Mouse (Mus musculus) hindbrain, embryonic 13.5 days (tissue): ENCODE data around the gene Lipo3. TPM values are rescaled to one million over a fixed set of nuclear protein-coding genes. Genes with fewer than 3 reads are reported as not detected.
A peak's percentile ranks its signal among the peaks of the same experiment; 100 is the strongest.
"Not testable (repeated sequence)": the region's sequence is repeated elsewhere in the genome, so short reads cannot be mapped to it uniquely, and the experiment has no call there.

Experiments
- ATAC-seq: fragments of 200-750 bp; cut with Nextera tagmentation; 2 replicates; pipeline ENCODE4 v1.8.0; 2017; ENCODE audit warnings: moderate TSS enrichment; ENCODE audit not compliant: low FRiP score
- H3K27ac ChIP-seq: fragments of 300-500 bp; sonication (generic); 2 replicates; pipeline ENCODE4 v1.5.1; 2015; ENCODE audit warnings: inconsistent platforms, mild to moderate bottlenecking, moderate library complexity
- H3K27me3 ChIP-seq: fragments of 300-500 bp; sonication (generic); 2 replicates; pipeline ENCODE4 v1.6.1; 2015; ENCODE audit warnings: mild to moderate bottlenecking, inconsistent platforms
- H3K36me3 ChIP-seq: fragments of 300-500 bp; sonication (generic); 2 replicates; pipeline ENCODE4 v1.6.1; 2015; ENCODE audit warnings: mild to moderate bottlenecking, inconsistent platforms
- H3K4me1 ChIP-seq: fragments of 300-500 bp; sonication (generic); replicated peaks from 2 replicates; pipeline ENCODE4 v1.6.1; 2015; ENCODE audit warnings: inconsistent platforms
- H3K4me2 ChIP-seq: fragments of 300-500 bp; sonication (generic); 2 replicates; pipeline ENCODE4 v1.6.1; 2015; ENCODE audit warnings: inconsistent platforms, mild to moderate bottlenecking, moderate library complexity
- H3K4me3 ChIP-seq: fragments of 300-500 bp; sonication (generic); 2 replicates; pipeline ENCODE4 v1.5.1; 2015; ENCODE audit warnings: mild to moderate bottlenecking, inconsistent platforms
- H3K9ac ChIP-seq: fragments of 300-500 bp; sonication (generic); 2 replicates; pipeline ENCODE4 v1.6.1; 2015; ENCODE audit warnings: mild to moderate bottlenecking, inconsistent platforms
- H3K9me3 ChIP-seq: fragments of 300-500 bp; sonication (generic); 2 replicates; pipeline ENCODE4 v1.6.1; 2016; ENCODE audit warnings: inconsistent platforms
- WGBS: fragments of 180-500 bp; shearing (Covaris S2); methylation state at CpG from one replicate; pipeline ENCODE4 v1.1.7; 2015; 5-methylcytosine and 5-hydroxymethylcytosine counted together
- microRNA-seq: library from miRNA; unstranded; fragments of <30 nt; microRNA quantifications from one replicate; pipeline ENCODE4, GENCODE M21; 2016
- polyA plus RNA-seq: library from polyadenylated mRNA; unstranded; fragments of >200 nt; fragmentation: Nextera tagmentation; extraction: Ambion mirVana; gene quantifications from 2 replicates; pipeline ENCODE4 v1.2.1, GENCODE M21; 2015

Lipo3 gene
- 13.4 and 14.4 TPM in 2 replicates for polyA plus RNA-seq

- not testable (repeated sequence) for H3K9ac ChIP-seq, H3K27ac ChIP-seq, H3K4me1 ChIP-seq, H3K9me3 ChIP-seq, H3K36me3 ChIP-seq, H3K27me3 ChIP-seq
- peak within 1 kb of the TSS; percentile 41 for H3K4me2 ChIP-seq
- H3K4me3 ChIP-seq: peak within 1 kb of the TSS; percentile 28
- peak; percentile 98 for ATAC-seq
- 43% methylated on average over 14 of the region's 41 CpGs for WGBS
Measured at GRCm38 (mm10) chr19:33761287-33762086, at the start of gene Lipo3. TSS of gene Lipo3 (minus strand) at chr19:33761951.

- not testable (repeated sequence) for H3K9me3 ChIP-seq, H3K9ac ChIP-seq, H3K4me1 ChIP-seq, H3K27ac ChIP-seq, H3K4me2 ChIP-seq, H3K4me3 ChIP-seq, H3K27me3 ChIP-seq, ATAC-seq, H3K36me3 ChIP-seq
Measured at GRCm38 (mm10) chr19:33787359-33787758, 25.6 kb upstream of the Lipo3 start, which contains the start of gene Lipo1. TSS of gene Lipo1 (minus strand) at chr19:33787459.

DNA sequence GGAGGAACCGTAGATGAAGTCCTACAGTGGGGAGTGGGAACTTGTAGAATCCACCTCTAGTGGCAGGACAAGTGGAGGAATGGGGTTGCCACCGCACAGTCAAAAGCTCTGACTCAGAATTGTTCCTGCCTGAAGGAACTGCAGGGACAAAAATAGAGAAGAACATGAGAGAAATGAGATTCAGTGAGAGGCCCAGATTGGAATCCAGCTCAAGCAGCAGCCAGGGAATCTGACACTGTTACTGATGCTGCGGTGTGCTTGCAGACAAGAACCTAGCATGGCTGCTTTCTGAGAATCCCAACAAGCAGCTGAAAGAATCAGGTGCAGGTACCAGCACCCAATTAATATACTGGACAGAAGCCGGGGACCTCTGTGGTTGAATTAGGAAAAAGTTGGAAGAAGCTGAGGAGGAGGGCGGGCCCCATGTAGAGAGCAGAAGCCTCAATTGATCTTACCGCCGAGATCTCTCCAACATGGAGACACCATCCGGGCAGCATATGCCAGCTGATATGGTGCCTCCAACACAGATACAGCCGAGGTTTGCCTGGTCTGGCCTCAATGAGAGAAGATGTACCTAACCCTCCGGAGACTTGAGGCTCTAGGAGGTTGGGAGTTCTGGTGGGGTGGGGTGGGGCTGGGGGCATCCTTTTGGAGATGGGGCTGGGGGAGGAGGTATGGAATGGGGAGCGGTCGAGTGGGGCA, 25.0 kb upstream of the Lipo3 start:
- H3K27me3 ChIP-seq: no peaks in the 10 kb centered on the region
- no peaks in the 10 kb centered on the region for H3K4me1 ChIP-seq
- no peak overlapping the region for H3K9ac ChIP-seq
- no peak overlapping the region for H3K27ac ChIP-seq
- H3K36me3 ChIP-seq: no peaks in the 10 kb centered on the region
- H3K4me3 ChIP-seq: no peak overlapping the region
- no peaks in the 10 kb centered on the region for H3K9me3 ChIP-seq
- ATAC-seq: no peak
- WGBS: 90% methylated on average over 12 of the region's 12 CpGs
- no peak overlapping the region for H3K4me2 ChIP-seq

DNA sequence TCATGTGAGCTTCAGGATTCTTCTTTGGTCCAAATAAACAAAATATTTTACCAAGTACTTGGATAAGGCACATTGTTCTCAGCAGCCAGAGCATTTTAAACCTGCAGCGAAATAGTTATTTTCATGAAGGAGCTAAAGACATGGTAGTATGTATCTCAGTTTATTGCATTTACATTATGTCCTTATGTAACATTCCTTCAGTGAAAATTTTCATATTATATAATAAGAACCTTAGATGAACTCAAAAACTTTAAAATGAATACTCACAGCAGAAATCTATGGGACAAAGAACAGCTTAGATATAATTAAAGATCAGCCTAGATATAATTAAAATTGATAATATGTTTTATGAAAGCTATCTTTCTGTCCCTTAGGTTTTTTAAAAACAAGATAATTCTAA, 10.5 kb downstream of the Lipo3 start, which contains the start of gene Lipo2:
TSS of gene Lipo2 (minus strand) at position 101 of the 400 bp plus-strand sequence.
- H3K36me3 ChIP-seq, H3K27me3 ChIP-seq, H3K4me3 ChIP-seq, H3K4me1 ChIP-seq, H3K27ac ChIP-seq, ATAC-seq, H3K9me3 ChIP-seq, H3K4me2 ChIP-seq, H3K9ac ChIP-seq: not testable (repeated sequence)
- WGBS: 96% methylated on average over 1 of the region's 1 CpGs

DNA sequence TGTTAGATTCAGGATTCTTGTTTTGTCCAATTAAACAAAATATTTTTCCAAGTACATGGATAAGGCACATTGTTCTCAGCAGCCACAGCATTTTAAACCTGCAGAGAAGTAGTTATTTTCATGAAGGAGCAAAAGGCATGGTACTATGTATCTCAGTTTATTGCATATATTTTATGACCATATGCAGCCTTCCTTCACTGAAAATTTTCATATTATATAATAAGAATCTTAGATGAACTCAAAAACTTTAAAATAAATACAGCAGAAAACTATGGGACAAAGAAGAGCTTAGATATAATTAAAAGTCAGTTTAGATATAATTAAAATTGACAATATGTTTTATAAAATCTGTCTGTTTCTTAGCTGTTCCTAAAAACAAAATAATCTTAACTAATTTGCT, 136.6 kb downstream of the Lipo3 start, which contains the start of gene Gm8978:
TSS of gene Gm8978 (minus strand) at position 101 of the 400 bp plus-strand sequence.
- H3K4me2 ChIP-seq, ATAC-seq, H3K9me3 ChIP-seq, H3K36me3 ChIP-seq, H3K4me3 ChIP-seq, H3K9ac ChIP-seq, H3K27me3 ChIP-seq, H3K4me1 ChIP-seq, H3K27ac ChIP-seq: not testable (repeated sequence)

DNA sequence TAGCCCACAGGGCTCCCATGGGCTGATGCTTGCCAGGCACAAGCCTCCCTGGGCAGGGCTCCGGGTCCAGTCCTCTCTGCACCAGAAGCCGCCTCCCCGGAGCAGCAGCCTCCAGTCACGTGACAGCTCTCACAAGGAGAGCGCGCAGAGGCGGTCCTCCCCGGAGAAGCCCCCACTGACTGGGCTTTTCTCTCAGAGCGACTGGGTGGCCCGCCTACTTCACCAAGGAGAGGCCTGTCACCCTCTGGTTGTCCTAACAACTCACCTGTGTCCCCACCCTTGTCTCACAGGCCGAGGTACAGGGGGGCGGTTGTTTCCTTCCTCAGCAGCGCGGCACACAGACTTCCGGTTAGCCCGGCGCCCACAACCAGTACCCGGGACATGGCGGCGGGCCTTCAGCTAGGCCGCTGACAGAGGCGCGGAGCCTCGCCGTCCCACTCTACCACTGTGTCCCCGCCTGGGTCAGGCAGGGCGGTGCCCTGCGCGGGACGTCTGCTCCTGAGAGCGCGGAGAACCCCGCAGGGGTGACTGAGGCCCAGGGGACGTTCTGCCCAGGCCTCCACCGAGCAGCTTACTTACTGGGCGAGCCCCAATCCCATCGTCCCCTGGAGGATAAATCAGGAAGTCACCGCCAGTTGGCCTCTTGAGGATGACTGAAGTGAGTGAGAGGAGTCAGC, 172.0 kb downstream of the Lipo3 start:
- peak; percentile 99 for ATAC-seq

GRCm38 (mm10) chr19:33568551-33568950, 193.2 kb downstream of the Lipo3 start:
- WGBS: 85% methylated on average over 5 of the region's 5 CpGs
- ATAC-seq, H3K4me1 ChIP-seq, H3K4me3 ChIP-seq, H3K9ac ChIP-seq, H3K4me2 ChIP-seq, H3K9me3 ChIP-seq, H3K27ac ChIP-seq, H3K27me3 ChIP-seq, H3K36me3 ChIP-seq: not testable (repeated sequence)

More for the DNA sequence above, 172.0 kb downstream of the Lipo3 start:
- peak overlapping the region; percentile 69 for H3K9ac ChIP-seq
- H3K4me2 ChIP-seq: peak overlapping the region; percentile 48
- not testable (repeated sequence) for H3K9me3 ChIP-seq, H3K4me1 ChIP-seq, H3K27me3 ChIP-seq, H3K36me3 ChIP-seq
- WGBS: 6% methylated on average over 10 of the region's 38 CpGs
- peak overlapping the region; percentile 64; the same call in 1 of the 2 replicates for H3K27ac ChIP-seq
- H3K4me3 ChIP-seq: peak overlapping the region; percentile 42

DNA sequence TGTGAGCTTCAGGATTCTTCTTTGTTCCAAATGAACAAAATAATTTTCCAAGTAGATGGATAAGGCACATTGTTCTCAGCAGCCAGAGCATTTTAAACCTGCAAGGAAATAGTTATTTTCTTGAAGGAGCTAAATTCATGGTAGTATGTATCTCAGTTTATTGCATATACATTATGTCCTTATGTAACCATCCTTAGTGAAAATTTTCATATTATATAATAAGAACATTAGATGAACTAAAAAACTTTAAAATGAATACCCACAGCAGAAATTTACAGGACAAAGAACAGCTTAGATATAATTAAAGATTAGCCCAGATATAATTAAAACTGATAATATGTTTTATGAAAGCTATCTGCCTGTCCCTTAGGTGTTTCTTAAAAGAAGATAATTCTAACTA, 244.1 kb downstream of the Lipo3 start, which contains the start of gene Lipo4:
TSS of gene Lipo4 (minus strand) at position 101 of the 400 bp plus-strand sequence.
- Histone ChIP-seq H3K9ac (no peak within 1 kb of the TSS), H3K27me3 (no peaks in the 10 kb centered on the region), H3K4me3 (no peak within 1 kb of the TSS), H3K9me3 (no peaks in the 10 kb centered on the region), H3K27ac (no peak within 1 kb of the TSS), H3K4me1 (no peaks in the 10 kb centered on the region), H3K4me2 (no peak within 1 kb of the TSS), H3K36me3 (no peaks in the 10 kb centered on the region)
- no peak for ATAC-seq

Small RNA genes lying within 50 kb of the gene (microRNA-seq; reads per million reads assigned to microRNA genes)
- gene Gm27440: not detected

Other genes starting within 250 kb of the Lipo3 start
- gene Lipo4, start 244.2 kb downstream of the Lipo3 start, polyA plus RNA-seq: not detected in 2 replicates
- gene Gm8978, start 136.7 kb downstream of the Lipo3 start, polyA plus RNA-seq: not detected in 2 replicates
- gene Lipo2, start 10.6 kb downstream of the Lipo3 start, polyA plus RNA-seq: 0.47 and 0.48 TPM in 2 replicates
- gene Lipo1, start 25.5 kb upstream of the Lipo3 start, polyA plus RNA-seq: not detected in 2 replicates
- gene Lipf, start 199.2 kb upstream of the Lipo3 start, polyA plus RNA-seq: not detected in 2 replicates
- gene Lipk, start 246.3 kb upstream of the Lipo3 start, polyA plus RNA-seq: not detected in 2 replicates